Mouse (Mus musculus) liver, embryonic 14.5 days (tissue): Measurements from ENCODE around the gene H2-Eb1.

ENCODE experiments used
- CTCF ChIP-seq: IDR thresholded peaks from 2 replicates; pipeline ENCODE4 v1.5.1; 2016; ENCODE audit warnings: antibody characterized with exemption, low read depth, control low read depth
- EP300 ChIP-seq: IDR thresholded peaks from 2 replicates; pipeline ENCODE4 v1.6.1; 2016; ENCODE audit warnings: antibody characterized with exemption, low read depth

DNA sequence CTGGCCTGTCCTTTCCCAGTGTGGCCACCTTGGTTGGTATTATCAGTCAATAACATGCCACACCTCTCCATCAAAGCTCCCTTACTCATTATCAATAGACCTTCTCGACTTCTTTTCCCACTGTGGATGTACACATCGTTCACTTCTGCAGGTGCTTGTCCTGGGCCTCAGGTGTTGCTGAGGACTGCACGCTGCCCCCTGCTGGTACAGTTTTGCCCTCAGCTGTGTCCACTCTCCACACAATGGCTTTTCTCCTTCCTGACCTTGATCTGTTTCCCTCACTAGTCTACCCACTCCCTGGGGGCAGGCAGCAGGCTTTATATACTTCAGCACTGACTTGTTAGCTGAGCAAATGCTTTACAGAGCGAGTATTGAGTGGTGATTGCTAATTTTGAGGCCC lies 19.8 kb upstream of the H2-Eb1 start:
- peak; percentile 76 for TF ChIP-seq CTCF
- TF ChIP-seq EP300: no peak
